Mouse (Mus musculus): Measurements from ENCODE around the gene Timm17a.

The Timm17a gene

GRCm38 (mm10) chr1:135281841-135282240 lies 31.7 kb downstream of the Timm17a start:
- in situ Hi-C loops (cut with MboI, MseI) = no loop called here

GRCm38 (mm10) chr1:135280646-135281045 lies 32.9 kb downstream of the Timm17a start:
- in situ Hi-C loops (cut with MboI, MseI) = no loop called here

GRCm38 (mm10) chr1:135271371-135271770 lies 42.2 kb downstream of the Timm17a start:
- in situ Hi-C loops (cut with MboI, MseI) = no loop called here

- in situ Hi-C loops (cut with MboI, MseI) = no loop called here
Measured at GRCm38 (mm10) chr1:135267663-135268446, 45.7 kb downstream of the Timm17a start.

GRCm38 (mm10) chr1:135265834-135266233 lies 47.7 kb downstream of the Timm17a start:
- in situ Hi-C loops (cut with MboI, MseI) = no loop called here

- in situ Hi-C loops (cut with MboI, MseI) = loop anchor here (5.0 kb wide), 1 partner anchor 99 kb away; no protein-coding TSS in a partner anchor
Measured at GRCm38 (mm10) chr1:135263316-135263715, 50.3 kb downstream of the Timm17a start.

- in situ Hi-C loops (cut with MboI, MseI) = loop anchor here (5.0 kb wide), 1 partner anchor 100 kb away; no protein-coding TSS in a partner anchor
Measured at GRCm38 (mm10) chr1:135262329-135262728, 51.2 kb downstream of the Timm17a start.

- in situ Hi-C loops (cut with MboI, MseI) = loop anchor here (5.0 kb wide), 1 partner anchor 101 kb away; no protein-coding TSS in a partner anchor
Measured at GRCm38 (mm10) chr1:135260931-135261330, 52.6 kb downstream of the Timm17a start.

- in situ Hi-C loops (cut with MboI, MseI) = no loop called here
Measured at GRCm38 (mm10) chr1:135259128-135259436, 54.5 kb downstream of the Timm17a start.

GRCm38 (mm10) chr1:135258380-135259127 lies 55.0 kb downstream of the Timm17a start, which contains the start of gene Elf3:
Elf3 (minus strand) TSS chr1:135258568.
- in situ Hi-C loops (cut with MboI, MseI) = no loop called here

- in situ Hi-C loops (cut with MboI, MseI) = no loop called here
Measured at GRCm38 (mm10) chr1:135256299-135256698, 57.3 kb downstream of the Timm17a start.

- in situ Hi-C loops (cut with MboI, MseI) = no loop called here
Measured at GRCm38 (mm10) chr1:135252854-135253253, 60.7 kb downstream of the Timm17a start.

- in situ Hi-C loops (cut with MboI, MseI) = no loop called here
Measured at GRCm38 (mm10) chr1:135251405-135251804, 62.2 kb downstream of the Timm17a start.

GRCm38 (mm10) chr1:135250706-135251105 lies 62.9 kb downstream of the Timm17a start:
- in situ Hi-C loops (cut with MboI, MseI) = no loop called here

- in situ Hi-C loops (cut with MboI, MseI) = no loop called here
Measured at GRCm38 (mm10) chr1:135248434-135248850, 65.1 kb downstream of the Timm17a start.
